Comparison of ENCODE assay signal across 16 mouse cellular contexts in the genomic region with DNA sequence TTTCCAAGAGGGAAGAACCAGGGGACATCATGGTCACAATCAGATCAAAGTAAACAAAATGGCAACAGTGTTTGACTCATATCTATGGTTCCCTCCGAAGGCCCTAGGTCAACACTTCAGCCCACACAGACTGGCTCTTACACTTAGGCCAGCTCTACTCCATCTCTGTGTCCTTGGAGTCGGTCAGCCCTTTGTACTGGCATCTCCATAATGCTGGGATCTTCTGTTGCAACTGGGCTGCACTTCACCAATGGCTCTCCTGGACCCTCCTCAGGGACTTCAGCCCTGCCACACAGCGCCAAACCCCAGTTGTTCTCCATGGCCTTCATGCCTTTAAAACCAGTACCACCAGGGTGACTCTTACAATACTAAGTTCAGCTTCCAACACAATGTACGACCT.
"Had no signal": no experiment of that assay in that cellular context is flagged by ENCODE, and none has a peak within 500 bp of the region (broad histone marks: within the 10 kb centered on the region; RNA-seq: fewer than 3 reads in every experiment).

No protein-coding gene starts in this region.

- H3K9ac ChIP-seq: neural tube, embryonic 13.5 days; neural tube, embryonic 15.5 days; stomach, embryonic 15.5 days had no signal

- H3K36me3 ChIP-seq: neural tube, embryonic 13.5 days; neural tube, embryonic 15.5 days; stomach, embryonic 15.5 days had no signal

- DNase-seq: retina, postnatal 1 day; right cerebral cortex, adult 18-20 months; right cerebral cortex, postnatal 14 days; right cerebral cortex, postnatal 25 days; right cerebral cortex, postnatal 4 days; spleen, adult 18-20 months; thymus, adult 18-20 months; thymus, adult 2 months; thymus, postnatal 14 days; thymus, postnatal 25 days; thymus, postnatal 36 days; thymus, postnatal 4 days had no signal

- H3K27me3 ChIP-seq: neural tube, embryonic 13.5 days; neural tube, embryonic 15.5 days; stomach, embryonic 15.5 days had no signal

- H3K4me1 ChIP-seq: neural tube, embryonic 13.5 days; neural tube, embryonic 15.5 days; stomach, embryonic 15.5 days had no signal

- H3K4me3 ChIP-seq: neural tube, embryonic 13.5 days; neural tube, embryonic 15.5 days; stomach, embryonic 15.5 days had no signal

- H3K27ac ChIP-seq: neural tube, embryonic 13.5 days; neural tube, embryonic 15.5 days; stomach, embryonic 15.5 days; stomach, postnatal 0 days had no signal

- H3K4me2 ChIP-seq: neural tube, embryonic 13.5 days; neural tube, embryonic 15.5 days; stomach, embryonic 15.5 days had no signal

- H3K9me3 ChIP-seq: neural tube, embryonic 13.5 days; neural tube, embryonic 15.5 days; stomach, embryonic 15.5 days had no signal
